Mouse (Mus musculus): ENCODE results near the gene Mmd2. TPM values are rescaled to one million over a fixed set of nuclear protein-coding genes. Genes with fewer than 3 reads are reported as not detected.

The Mmd2 gene
- polyA plus RNA-seq, 1 experiment from 2014 or later: 18.7 TPM

DNA sequence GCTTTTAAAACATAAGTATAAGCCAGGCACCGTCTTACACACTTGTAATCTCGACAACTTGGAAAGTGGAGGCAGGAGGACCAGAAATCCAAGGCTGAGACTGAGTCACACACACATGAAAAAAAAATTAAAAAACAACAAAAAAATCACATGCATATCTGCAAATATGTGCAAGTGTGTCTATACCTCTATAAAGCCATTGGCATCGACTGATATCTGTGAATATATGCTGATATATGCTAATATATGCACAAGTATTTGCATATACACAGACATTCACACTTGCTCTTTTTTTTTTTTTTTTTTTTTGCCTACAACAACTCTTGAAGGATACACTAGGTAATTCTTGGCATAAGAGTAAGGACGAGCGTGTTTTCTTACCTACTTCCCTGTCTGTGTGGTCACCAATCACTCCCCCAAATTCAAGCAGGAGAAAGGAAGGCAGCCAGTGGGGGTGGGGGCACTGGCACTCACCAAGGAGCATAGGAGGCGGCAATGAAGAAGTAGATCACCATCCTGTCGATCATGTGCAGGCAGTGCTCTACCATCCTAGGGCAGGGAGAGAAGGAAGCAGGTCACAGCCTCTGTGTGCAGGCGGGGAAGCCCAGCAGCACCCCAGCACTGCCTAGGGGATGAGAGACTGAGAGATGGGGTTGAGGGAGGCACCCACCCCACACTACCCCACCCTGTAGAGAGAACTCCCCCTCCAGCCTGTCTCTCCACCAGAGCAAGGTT is 34.1 kb downstream of the Mmd2 start:
- no peaks in the 10 kb centered on the region for H3K27me3 ChIP-seq
- no peak overlapping the region for H3K9ac ChIP-seq
- no peak for ATAC-seq (ENCODE audit: insufficient read depth)
- H3K27ac ChIP-seq (replicated peaks): no peak overlapping the region
- no peaks in the 10 kb centered on the region for H3K4me1 ChIP-seq (replicated peaks)
- WGBS (ENCODE audit: insufficient replicate concordance): 55% methylated on average over 8 of the region's 8 CpGs
- H3K4me2 ChIP-seq: no peak overlapping the region
- H3K9me3 ChIP-seq (replicated peaks): no peaks in the 10 kb centered on the region
- no peak overlapping the region for H3K4me3 ChIP-seq (replicated peaks)
- peaks cover 27% of the 10 kb centered on the region for H3K36me3 ChIP-seq (replicated peaks)

DNA sequence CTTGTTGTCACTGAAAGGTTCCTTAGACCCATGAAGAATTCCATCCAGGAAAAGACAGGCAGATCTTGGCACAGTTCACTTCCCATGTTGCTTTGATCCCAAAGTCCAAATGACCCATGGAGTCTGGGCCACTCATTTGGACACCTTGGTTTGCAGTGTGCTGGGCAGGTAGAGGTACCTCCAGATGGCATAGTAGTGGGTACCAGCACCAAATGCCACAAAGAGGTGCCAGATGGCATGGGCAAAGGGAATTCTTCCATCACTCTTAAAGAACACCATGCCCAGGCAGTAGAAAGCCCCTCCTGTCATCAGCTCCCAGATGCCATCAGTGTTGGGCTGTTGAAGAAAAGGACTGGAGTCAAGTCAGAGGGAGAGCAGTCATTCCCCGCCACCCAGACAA is 44.0 kb downstream of the Mmd2 start:
- no peak for ATAC-seq (ENCODE audit: insufficient read depth)
- Histone ChIP-seq H3K4me3 (replicated peaks) (no peak overlapping the region), H3K27ac (replicated peaks) (no peak overlapping the region), H3K9me3 (replicated peaks) (no peaks in the 10 kb centered on the region; the same call in 1 of the 2 replicates), H3K4me2 (no peak overlapping the region), H3K27me3 (no peaks in the 10 kb centered on the region), H3K9ac (no peak overlapping the region), H3K4me1 (replicated peaks) (no peaks in the 10 kb centered on the region), H3K36me3 (replicated peaks) (peaks cover 28% of the 10 kb centered on the region; the same call in 1 of the 2 replicates)
- 61% methylated on average over 1 of the region's 1 CpGs for WGBS (ENCODE audit: insufficient replicate concordance)

GRCm38 (mm10) chr5:142560261-142560660 is 48.3 kb downstream of the Mmd2 start:
- H3K4me1 ChIP-seq (replicated peaks): no peaks in the 10 kb centered on the region
- no peak overlapping the region for H3K4me3 ChIP-seq (replicated peaks)
- H3K9ac ChIP-seq: no peak overlapping the region
- no peak overlapping the region for H3K27ac ChIP-seq (replicated peaks)
- no peak for ATAC-seq (ENCODE audit: insufficient read depth)
- WGBS (ENCODE audit: insufficient replicate concordance): 35% methylated on average over 7 of the region's 7 CpGs
- no peaks in the 10 kb centered on the region for H3K27me3 ChIP-seq
- no peaks in the 10 kb centered on the region for H3K36me3 ChIP-seq (replicated peaks)
- H3K9me3 ChIP-seq (replicated peaks): no peaks in the 10 kb centered on the region
- H3K4me2 ChIP-seq: no peak overlapping the region

DNA sequence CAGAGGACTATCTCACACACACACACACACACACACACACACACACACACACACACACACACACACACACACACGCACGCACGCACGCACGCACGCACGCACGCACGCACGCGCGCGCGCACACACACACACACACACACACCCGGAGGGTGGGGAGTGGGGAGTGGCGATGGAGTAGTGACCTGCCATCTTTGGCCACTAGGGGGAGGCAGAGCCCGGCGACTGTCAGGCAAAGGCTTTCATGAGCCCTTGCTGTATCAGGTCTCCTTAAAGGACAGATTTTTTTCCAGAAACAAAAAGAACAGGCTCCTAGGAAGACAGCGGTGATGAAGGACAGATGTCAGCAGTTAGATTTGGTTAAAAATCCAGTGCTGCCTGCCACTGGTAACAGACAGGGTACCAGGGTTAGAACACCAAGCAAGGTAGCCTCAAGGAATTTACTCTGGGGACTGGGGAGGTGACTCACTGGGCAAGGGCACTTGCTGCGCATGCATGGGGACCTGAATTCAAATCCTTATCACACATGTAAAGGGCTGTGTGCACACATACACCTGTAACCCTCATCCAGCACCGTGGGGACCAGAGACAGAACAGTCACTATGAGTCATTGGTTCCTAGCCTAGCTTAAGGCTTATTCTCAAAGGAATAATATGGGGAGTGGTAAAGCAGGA is 51.1 kb downstream of the Mmd2 start:
- H3K36me3 ChIP-seq (replicated peaks): no peaks in the 10 kb centered on the region
- 27% methylated on average over 18 of the region's 21 CpGs for WGBS (ENCODE audit: insufficient replicate concordance)
- no peak overlapping the region for H3K4me3 ChIP-seq (replicated peaks)
- no peak overlapping the region for H3K9ac ChIP-seq
- H3K4me2 ChIP-seq: no peak overlapping the region
- no peak overlapping the region for H3K27ac ChIP-seq (replicated peaks)
- H3K9me3 ChIP-seq (replicated peaks): no peaks in the 10 kb centered on the region
- H3K27me3 ChIP-seq: no peaks in the 10 kb centered on the region; the same call in 1 of the 2 replicates
- peak; percentile 62; the same call in 1 of the 2 replicates for ATAC-seq (ENCODE audit: insufficient read depth)
- no peaks in the 10 kb centered on the region for H3K4me1 ChIP-seq (replicated peaks)

- Histone ChIP-seq H3K27me3 (no peaks in the 10 kb centered on the region; the same call in 1 of the 2 replicates), H3K9me3 (replicated peaks) (no peaks in the 10 kb centered on the region), H3K4me2 (no peak overlapping the region), H3K4me1 (replicated peaks) (no peaks in the 10 kb centered on the region), H3K9ac (no peak overlapping the region), H3K4me3 (replicated peaks) (no peak overlapping the region), H3K27ac (replicated peaks) (no peak overlapping the region), H3K36me3 (replicated peaks) (no peaks in the 10 kb centered on the region)
- 76% methylated on average over 4 of the region's 4 CpGs for WGBS (ENCODE audit: insufficient replicate concordance)
- ATAC-seq (ENCODE audit: insufficient read depth): no peak
Measured at GRCm38 (mm10) chr5:142556721-142557120, 51.9 kb downstream of the Mmd2 start.

- Histone ChIP-seq H3K4me1 (replicated peaks) (peaks cover 5% of the 10 kb centered on the region), H3K27ac (replicated peaks) (no peak overlapping the region), H3K9me3 (replicated peaks) (peaks cover 3% of the 10 kb centered on the region; the same call in 1 of the 2 replicates), H3K4me2 (no peak overlapping the region), H3K9ac (no peak overlapping the region), H3K27me3 (peaks cover 5% of the 10 kb centered on the region), H3K36me3 (replicated peaks) (no peaks in the 10 kb centered on the region), H3K4me3 (replicated peaks) (no peak overlapping the region)
- WGBS (ENCODE audit: insufficient replicate concordance): 52% methylated on average over 5 of the region's 5 CpGs
- ATAC-seq (ENCODE audit: insufficient read depth): no peak
Measured at GRCm38 (mm10) chr5:142555866-142556265, 52.7 kb downstream of the Mmd2 start.

GRCm38 (mm10) chr5:142550706-142551652 is 57.6 kb downstream of the Mmd2 start, which contains the start of gene Radil:
Radil (minus strand) TSS chr5:142551098.
- WGBS (ENCODE audit: insufficient replicate concordance): 3% methylated on average over 80 of the region's 80 CpGs
- peak; percentile 73 for ATAC-seq (ENCODE audit: insufficient read depth)
- H3K4me1 ChIP-seq (replicated peaks): peaks cover 11% of the 10 kb centered on the region
- peak within 1 kb of the TSS; percentile 69 for H3K4me2 ChIP-seq
- H3K36me3 ChIP-seq (replicated peaks): no peaks in the 10 kb centered on the region
- peak within 1 kb of the TSS; percentile 49 for H3K4me3 ChIP-seq (replicated peaks)
- H3K9me3 ChIP-seq (replicated peaks): peaks cover 3% of the 10 kb centered on the region; the same call in 1 of the 2 replicates
- H3K27ac ChIP-seq (replicated peaks): no peak within 1 kb of the TSS
- H3K27me3 ChIP-seq: peaks cover 34% of the 10 kb centered on the region
- H3K9ac ChIP-seq: no peak within 1 kb of the TSS

DNA sequence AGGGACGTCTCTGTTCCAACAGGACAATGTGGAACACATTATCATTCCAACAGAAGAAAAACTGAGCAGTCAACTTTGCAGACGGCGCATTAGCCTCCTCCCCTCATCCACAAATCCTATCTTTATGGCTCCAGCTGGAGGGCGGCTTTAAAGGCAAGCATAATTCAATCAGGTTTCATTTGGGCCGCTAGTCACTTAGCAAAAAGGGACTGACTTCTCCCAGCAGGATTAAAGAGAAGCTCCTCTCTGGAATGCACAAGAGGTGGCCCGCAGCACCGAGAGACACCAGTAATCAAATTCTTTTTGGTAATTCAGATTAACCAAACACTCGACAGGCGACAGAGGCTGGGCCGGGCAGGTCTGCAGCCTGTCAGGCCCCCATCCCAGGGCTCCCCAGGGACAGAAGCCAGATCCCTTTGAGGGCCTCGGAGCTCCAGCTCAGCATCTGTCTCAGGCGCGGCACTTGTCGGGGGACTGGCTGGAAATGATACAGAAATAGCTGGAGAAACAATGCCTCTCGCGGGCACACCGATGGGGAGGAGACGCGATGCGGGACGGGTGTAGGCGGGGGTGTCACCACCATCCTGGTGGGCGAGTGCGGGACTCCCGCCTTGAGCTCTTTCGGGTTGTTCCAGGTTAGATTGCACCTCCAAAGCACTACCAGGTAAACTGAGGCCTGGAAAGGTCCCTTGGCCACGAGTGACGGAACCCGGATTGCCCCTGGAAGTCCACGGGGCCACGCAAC is 58.5 kb downstream of the Mmd2 start:
- no peak for ATAC-seq (ENCODE audit: insufficient read depth)
- Histone ChIP-seq H3K27ac (replicated peaks) (no peak overlapping the region), H3K9ac (no peak overlapping the region), H3K4me3 (replicated peaks) (peak overlapping the region; percentile 49), H3K4me2 (peak overlapping the region; percentile 69), H3K9me3 (replicated peaks) (peaks cover 3% of the 10 kb centered on the region; the same call in 1 of the 2 replicates), H3K27me3 (peaks cover 34% of the 10 kb centered on the region), H3K4me1 (replicated peaks) (peaks cover 11% of the 10 kb centered on the region), H3K36me3 (replicated peaks) (no peaks in the 10 kb centered on the region)
- 10% methylated on average over 31 of the region's 31 CpGs for WGBS (ENCODE audit: insufficient replicate concordance)

GRCm38 (mm10) chr5:142549441-142549840 is 59.2 kb downstream of the Mmd2 start:
- H3K4me1 ChIP-seq (replicated peaks): peaks cover 11% of the 10 kb centered on the region
- no peaks in the 10 kb centered on the region for H3K36me3 ChIP-seq (replicated peaks)
- ATAC-seq (ENCODE audit: insufficient read depth): no peak
- peaks cover 3% of the 10 kb centered on the region; the same call in 1 of the 2 replicates for H3K9me3 ChIP-seq (replicated peaks)
- H3K4me3 ChIP-seq (replicated peaks): no peak overlapping the region
- 62% methylated on average over 9 of the region's 9 CpGs for WGBS (ENCODE audit: insufficient replicate concordance)
- no peak overlapping the region for H3K27ac ChIP-seq (replicated peaks)
- H3K4me2 ChIP-seq: no peak overlapping the region
- H3K27me3 ChIP-seq: peaks cover 34% of the 10 kb centered on the region
- H3K9ac ChIP-seq: no peak overlapping the region

DNA sequence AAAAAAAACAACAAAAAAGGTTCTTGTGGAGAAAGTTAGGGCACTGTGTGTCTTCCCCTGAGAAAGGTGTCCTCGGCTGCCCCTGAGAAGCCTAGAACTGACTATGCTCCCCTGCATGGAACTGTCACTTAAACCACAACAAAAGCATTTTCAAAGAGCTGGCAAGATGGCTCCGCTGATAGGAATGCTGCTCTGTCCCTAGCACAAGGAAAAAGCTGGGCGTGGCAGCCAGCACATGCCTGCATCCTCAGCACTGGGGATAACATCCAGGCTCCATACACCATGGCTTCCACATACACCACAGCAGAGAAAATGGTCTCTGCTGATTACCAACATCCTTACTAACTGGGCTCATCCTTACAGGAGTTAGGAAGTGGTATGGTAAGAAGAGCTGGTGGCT is 61.5 kb downstream of the Mmd2 start:
- Histone ChIP-seq H3K4me1 (replicated peaks) (peaks cover 11% of the 10 kb centered on the region), H3K9ac (no peak overlapping the region), H3K36me3 (replicated peaks) (no peaks in the 10 kb centered on the region), H3K4me3 (replicated peaks) (no peak overlapping the region), H3K9me3 (replicated peaks) (peaks cover 3% of the 10 kb centered on the region; the same call in 1 of the 2 replicates), H3K4me2 (no peak overlapping the region), H3K27ac (replicated peaks) (no peak overlapping the region), H3K27me3 (peaks cover 39% of the 10 kb centered on the region)
- WGBS (ENCODE audit: insufficient replicate concordance): 46% methylated on average over 3 of the region's 3 CpGs
- ATAC-seq (ENCODE audit: insufficient read depth): no peak

All from liver, embryonic 15.5 days (tissue).